10 mouse cellular contexts compared by ENCODE assay signal in genomic region chr19:46086337-46086736, GRCm38 (mm10). TPM values are rescaled to one million over a fixed set of nuclear protein-coding genes. Genes with fewer than 3 reads are reported as not detected.
DNase-seq lines count a peak whose midpoint lies in the region; ATAC-seq and TF ChIP-seq lines count a peak whose summit lies in the region.
"Had no signal": no experiment of that assay in that cellular context is flagged by ENCODE, and none has a peak within 500 bp of the region (broad histone marks: within the 10 kb centered on the region; RNA-seq: fewer than 3 reads in every experiment).

No protein-coding gene starts in this region.

- H3K36me3 ChIP-seq in heart, postnatal 0 days (replicated peaks; ENCODE audit: control insufficient read depth, insufficient read depth, low read length) = peaks cover 43% of the 10 kb centered on the region

- 53% methylated on average over 3 of the region's 3 CpGs for WGBS in heart, postnatal 0 days

- H3K9ac ChIP-seq in heart, postnatal 0 days (replicated peaks; ENCODE audit: low read depth, low read length) = no peak overlapping the region
- H3K9ac ChIP-seq: embryonic facial prominence, embryonic 15.5 days; lung, embryonic 15.5 days had no signal

- DNase-seq in heart, postnatal 0 days (ENCODE audit: low spot score) = peak; percentile 67
- no peak for DNase-seq in heart, adult 11 months
- peak; percentile 74 to 77 for DNase-seq in B cell, adult 2 months
- peak; percentile 88 for DNase-seq in R1 (ENCODE audit: low read depth, low spot score)
- DNase-seq in embryo, embryonic 10 days (ENCODE audit: low spot score) = peak; percentile 55
- DNase-seq in layer of hippocampus, adult 2 months (ENCODE audit: low spot score in 2 of 2) = peak; percentile 36 to 74
- DNase-seq in lung, postnatal 36 days = peak; percentile 66
- peak; percentile 76 for DNase-seq in thymus, postnatal 0 days (ENCODE audit: low spot score)

- TF ChIP-seq EP300 in heart, postnatal 0 days (IDR thresholded peaks at IDR 0.05; ENCODE audit: low read depth) = no peak

- H3K27ac ChIP-seq in heart, postnatal 0 days (ENCODE audit: low read depth) = no peak overlapping the region
- no peak overlapping the region for H3K27ac ChIP-seq in layer of hippocampus, adult 2 months
- H3K27ac ChIP-seq: embryonic facial prominence, embryonic 15.5 days; lung, embryonic 15.5 days had no signal

- no peaks in the 10 kb centered on the region for H3K9me3 ChIP-seq in heart, postnatal 0 days (replicated peaks; ENCODE audit: control insufficient read depth, low read length)
- H3K9me3 ChIP-seq: embryonic facial prominence, embryonic 15.5 days; lung, embryonic 15.5 days had no signal

- peaks cover 7% of the 10 kb centered on the region for H3K4me1 ChIP-seq in heart, postnatal 0 days (ENCODE audit: control insufficient read depth, insufficient read depth)
- H3K4me1 ChIP-seq: embryonic facial prominence, embryonic 15.5 days; lung, embryonic 15.5 days had no signal

- peak; percentile 76 for TF ChIP-seq CTCF in heart, postnatal 0 days (IDR thresholded peaks at IDR 0.05; ENCODE audit: low read depth)
- peak; percentile 89 for TF ChIP-seq CTCF in layer of hippocampus, adult 2 months (conservative IDR thresholded peaks at IDR 0.05)

- no peak; the same call in 1 of the 2 replicates for ATAC-seq in heart, postnatal 0 days (ENCODE audit: insufficient read depth, low read depth)

- H3K4me3 ChIP-seq in heart, postnatal 0 days (ENCODE audit: low read depth, low read length) = no peak overlapping the region
- no peak overlapping the region for H3K4me3 ChIP-seq in layer of hippocampus, adult 2 months
- H3K4me3 ChIP-seq: embryonic facial prominence, embryonic 15.5 days; lung, embryonic 15.5 days had no signal

- H3K4me2 ChIP-seq in heart, postnatal 0 days (ENCODE audit: low read depth, low read length) = no peak overlapping the region
- H3K4me2 ChIP-seq: embryonic facial prominence, embryonic 15.5 days; lung, embryonic 15.5 days had no signal

- no peaks in the 10 kb centered on the region for H3K27me3 ChIP-seq in heart, postnatal 0 days (ENCODE audit: control insufficient read depth, insufficient read depth, low read length)
- H3K27me3 ChIP-seq: embryonic facial prominence, embryonic 15.5 days; lung, embryonic 15.5 days had no signal

RNA-seq across cellular contexts. Expression of gene Nolc1, which starts 10.7 kb away (rescaled TPM):
- total RNA-seq in heart, postnatal 0 days (2014; rRNA removed; ENCODE audit: low replicate concordance) = 11.0 and 19.7 TPM in 2 replicates
- 22.7 and 28.1 TPM in 2 replicates for polyA plus RNA-seq in heart, postnatal 0 days (2015; fragmentation: Nextera tagmentation; extraction: Ambion mirVana)
- total RNA-seq in layer of hippocampus, adult 2 months (2021) = 10 to 100 TPM; 48.7 to 51.8 TPM
- polyA plus RNA-seq in thymus, postnatal 0 days (2015; fragmentation: Nextera tagmentation; extraction: Ambion mirVana) = 90.2 and 102 TPM in 2 replicates

RNA-seq across cellular contexts. Expression of gene Ldb1, which starts 41.3 kb away (rescaled TPM):
- 72.3 and 79.3 TPM in 2 replicates for total RNA-seq in heart, postnatal 0 days (2014; rRNA removed; ENCODE audit: low replicate concordance)
- polyA plus RNA-seq in heart, postnatal 0 days (2015; fragmentation: Nextera tagmentation; extraction: Ambion mirVana) = 52.1 and 59.3 TPM in 2 replicates
- 100 to 1,000 TPM; 113 to 119 TPM for total RNA-seq in layer of hippocampus, adult 2 months (2021)
- 140 and 157 TPM in 2 replicates for polyA plus RNA-seq in thymus, postnatal 0 days (2015; fragmentation: Nextera tagmentation; extraction: Ambion mirVana)

RNA-seq across cellular contexts. Expression of gene Pprc1, which starts 41.7 kb away (rescaled TPM):
- 6.3 and 6.8 TPM in 2 replicates for total RNA-seq in heart, postnatal 0 days (2014; rRNA removed; ENCODE audit: low replicate concordance)
- 5.1 and 6.5 TPM in 2 replicates for polyA plus RNA-seq in heart, postnatal 0 days (2015; fragmentation: Nextera tagmentation; extraction: Ambion mirVana)
- total RNA-seq in layer of hippocampus, adult 2 months (2021) = 10 to 100 TPM; 25.4 to 33.7 TPM
- 11.6 and 12.8 TPM in 2 replicates for polyA plus RNA-seq in thymus, postnatal 0 days (2015; fragmentation: Nextera tagmentation; extraction: Ambion mirVana)

RNA-seq across cellular contexts. Expression of gene Elovl3, which starts 45.4 kb away (rescaled TPM):
- not detected in 2 replicates for total RNA-seq in heart, postnatal 0 days (2014; rRNA removed; ENCODE audit: low replicate concordance)
- polyA plus RNA-seq in heart, postnatal 0 days (2015; fragmentation: Nextera tagmentation; extraction: Ambion mirVana) = not detected in 2 replicates
- total RNA-seq in layer of hippocampus, adult 2 months (2021) = not detected
- polyA plus RNA-seq in thymus, postnatal 0 days (2015; fragmentation: Nextera tagmentation; extraction: Ambion mirVana) = 0.08 and 0.26 TPM in 2 replicates
- polyA plus RNA-seq: lung, embryonic 15.5 days had no signal
